Mouse (Mus musculus) intestine, embryonic 15.5 days (tissue): ENCODE data around the gene Fscn2. TPM values are rescaled to one million over a fixed set of nuclear protein-coding genes. Genes with fewer than 3 reads are reported as not detected.
"Not testable (repeated sequence)": the region's sequence is repeated elsewhere in the genome, so short reads cannot be mapped to it uniquely, and the experiment has no call there.

Experiments
- ATAC-seq: fragments of 200-750 bp; cut with Nextera tagmentation; 2 replicates; pipeline ENCODE4 v1.8.0; 2017; ENCODE audit warnings: moderate TSS enrichment, moderate library complexity
- H3K27ac ChIP-seq: fragments of 300-500 bp; sonication (generic); 2 replicates; pipeline ENCODE4 v1.5.1; 2015; ENCODE audit warnings: mild to moderate bottlenecking, inconsistent platforms
- H3K27me3 ChIP-seq: fragments of 300-500 bp; sonication (generic); replicated peaks from 2 replicates; pipeline ENCODE4 v1.6.1; 2015; ENCODE audit warnings: inconsistent platforms
- H3K36me3 ChIP-seq: fragments of 300-500 bp; sonication (generic); 2 replicates; pipeline ENCODE4 v1.6.1; 2015; ENCODE audit warnings: inconsistent platforms
- H3K4me1 ChIP-seq: fragments of 300-500 bp; sonication (generic); replicated peaks from 2 replicates; pipeline ENCODE4 v1.6.1; 2015; ENCODE audit warnings: inconsistent platforms
- H3K4me2 ChIP-seq: fragments of 300-500 bp; sonication (generic); replicated peaks from 2 replicates; pipeline ENCODE4 v1.6.1; 2015; ENCODE audit warnings: mild to moderate bottlenecking, inconsistent platforms
- H3K4me3 ChIP-seq: fragments of 300-500 bp; sonication (generic); replicated peaks from 2 replicates; pipeline ENCODE4 v1.5.1; 2015; ENCODE audit warnings: inconsistent platforms
- H3K9ac ChIP-seq: fragments of 300-500 bp; sonication (generic); 2 replicates; pipeline ENCODE4 v1.6.1; 2015; ENCODE audit warnings: inconsistent platforms
- H3K9me3 ChIP-seq: fragments of 300-500 bp; sonication (generic); 2 replicates; pipeline ENCODE4 v1.6.1; 2016; ENCODE audit warnings: inconsistent platforms
- WGBS: fragments of 180-500 bp; shearing (Covaris S2); methylation state at CpG from one replicate; pipeline ENCODE4 v1.1.7; 2015; 5-methylcytosine and 5-hydroxymethylcytosine counted together
- polyA plus RNA-seq: library from polyadenylated mRNA; unstranded; fragments of >200 nt; fragmentation: Nextera tagmentation; extraction: Ambion mirVana; gene quantifications from 2 replicates; pipeline ENCODE4 v1.2.1, GENCODE M21; 2015

Gene Fscn2
- polyA plus RNA-seq, 1 experiment from 2014 or later = 0.18 TPM

- Histone ChIP-seq H3K4me1 (no peaks in the 10 kb centered on the region), H3K27me3 (no peaks in the 10 kb centered on the region), H3K9ac (no peak overlapping the region), H3K4me3 (no peak overlapping the region), H3K27ac (no peak overlapping the region), H3K9me3 (no peaks in the 10 kb centered on the region), H3K4me2 (no peak overlapping the region), H3K36me3 (peaks cover 40% of the 10 kb centered on the region)
- ATAC-seq = no peak
- 65% methylated on average over 2 of the region's 2 CpGs for WGBS
Observed at GRCm38 (mm10) chr11:120387157-120387556, 25.8 kb downstream of the Fscn2 start.

- Histone ChIP-seq H3K4me1 (no peaks in the 10 kb centered on the region), H3K27ac (no peak overlapping the region), H3K4me2 (no peak overlapping the region), H3K36me3 (peaks cover 33% of the 10 kb centered on the region), H3K4me3 (no peak overlapping the region), H3K9me3 (no peaks in the 10 kb centered on the region), H3K9ac (no peak overlapping the region), H3K27me3 (no peaks in the 10 kb centered on the region)
- ATAC-seq = no peak
- whole genome bisulfite sequencing = 93% methylated on average over 9 of the region's 9 CpGs
Observed at GRCm38 (mm10) chr11:120388580-120388979, 27.2 kb downstream of the Fscn2 start.

GRCm38 (mm10) chr11:120395661-120396060 lies 34.3 kb downstream of the Fscn2 start:
- WGBS = 83% methylated on average over 4 of the region's 4 CpGs
- Histone ChIP-seq H3K4me3 (no peak overlapping the region), H3K4me1 (no peaks in the 10 kb centered on the region), H3K9me3 (no peaks in the 10 kb centered on the region), H3K36me3 (peaks cover 7% of the 10 kb centered on the region), H3K4me2 (no peak overlapping the region), H3K27me3 (no peaks in the 10 kb centered on the region), H3K27ac (no peak overlapping the region), H3K9ac (no peak overlapping the region)
- no peak for ATAC-seq

GRCm38 (mm10) chr11:120397602-120398001 lies 36.3 kb downstream of the Fscn2 start:
- Histone ChIP-seq H3K27me3 (no peaks in the 10 kb centered on the region), H3K27ac (no peak overlapping the region), H3K4me3 (no peak overlapping the region), H3K9ac (no peak overlapping the region), H3K4me2 (no peak overlapping the region), H3K36me3 (peaks cover 7% of the 10 kb centered on the region), H3K4me1 (no peaks in the 10 kb centered on the region), H3K9me3 (no peaks in the 10 kb centered on the region)
- WGBS = 78% methylated on average over 2 of the region's 2 CpGs
- no peak for ATAC-seq

GRCm38 (mm10) chr11:120399319-120399718 lies 38.0 kb downstream of the Fscn2 start:
- no peaks in the 10 kb centered on the region for H3K27me3 ChIP-seq
- H3K27ac ChIP-seq = no peak overlapping the region
- WGBS = 92% methylated on average over 2 of the region's 2 CpGs
- no peak overlapping the region for H3K4me3 ChIP-seq
- no peaks in the 10 kb centered on the region for H3K9me3 ChIP-seq
- H3K4me1 ChIP-seq = no peaks in the 10 kb centered on the region
- H3K36me3 ChIP-seq = peaks cover 3% of the 10 kb centered on the region
- no peak overlapping the region for H3K9ac ChIP-seq
- H3K4me2 ChIP-seq = no peak overlapping the region
- no peak for ATAC-seq

- Histone ChIP-seq H3K9ac (no peak overlapping the region), H3K9me3 (no peaks in the 10 kb centered on the region), H3K4me1 (no peaks in the 10 kb centered on the region), H3K36me3 (peaks cover 32% of the 10 kb centered on the region), H3K27me3 (no peaks in the 10 kb centered on the region), H3K4me2 (no peak overlapping the region), H3K27ac (no peak overlapping the region), H3K4me3 (no peak overlapping the region)
- 100% methylated on average over 1 of the region's 1 CpGs for WGBS
- ATAC-seq = no peak
Observed at GRCm38 (mm10) chr11:120404814-120405213, 43.5 kb downstream of the Fscn2 start.

- WGBS = 93% methylated on average over 3 of the region's 3 CpGs
- Histone ChIP-seq H3K4me3 (no peak overlapping the region), H3K36me3 (peaks cover 40% of the 10 kb centered on the region), H3K9me3 (no peaks in the 10 kb centered on the region), H3K27ac (no peak overlapping the region), H3K4me1 (no peaks in the 10 kb centered on the region), H3K27me3 (no peaks in the 10 kb centered on the region), H3K9ac (no peak overlapping the region), H3K4me2 (no peak overlapping the region)
- no peak for ATAC-seq
Observed at GRCm38 (mm10) chr11:120405867-120406266, 44.5 kb downstream of the Fscn2 start.

- Histone ChIP-seq H3K9me3 (no peaks in the 10 kb centered on the region), H3K36me3 (peaks cover 46% of the 10 kb centered on the region), H3K4me1 (no peaks in the 10 kb centered on the region), H3K27ac (no peak overlapping the region), H3K4me3 (no peak overlapping the region), H3K9ac (no peak overlapping the region), H3K4me2 (no peak overlapping the region), H3K27me3 (no peaks in the 10 kb centered on the region)
- 80% methylated on average over 1 of the region's 1 CpGs for WGBS
- ATAC-seq = no peak
Observed at GRCm38 (mm10) chr11:120406445-120406844, 45.1 kb downstream of the Fscn2 start.

GRCm38 (mm10) chr11:120413621-120414020 lies 52.3 kb downstream of the Fscn2 start:
- H3K27me3 ChIP-seq, H3K4me1 ChIP-seq, H3K4me3 ChIP-seq, H3K27ac ChIP-seq, H3K4me2 ChIP-seq, H3K9me3 ChIP-seq, ATAC-seq, H3K9ac ChIP-seq: not testable (repeated sequence)
- WGBS = 89% methylated on average over 9 of the region's 10 CpGs
- peaks cover 66% of the 10 kb centered on the region for H3K36me3 ChIP-seq

Other genes starting within 250 kb of the Fscn2 start
- 81.8 and 88.2 TPM in 2 replicates for gene Slc38a10, start 210.2 kb upstream of the Fscn2 start, polyA plus RNA-seq
- gene Bahcc1, start 128.6 kb upstream of the Fscn2 start, polyA plus RNA-seq = 5.8 and 7.1 TPM in 2 replicates
- 2,607 and 2,658 TPM in 2 replicates for gene Actg1, start 13.0 kb upstream of the Fscn2 start, polyA plus RNA-seq
- gene Faap100, start 17.2 kb downstream of the Fscn2 start, polyA plus RNA-seq = 24.2 and 29.4 TPM in 2 replicates
- 26.6 and 28.9 TPM in 2 replicates for gene Nploc4, start 76.2 kb downstream of the Fscn2 start, polyA plus RNA-seq
- not detected in 2 replicates for gene Tspan10, start 81.1 kb downstream of the Fscn2 start, polyA plus RNA-seq
- gene Pde6g, start 92.0 kb downstream of the Fscn2 start, polyA plus RNA-seq = 0.18 and 0.34 TPM in 2 replicates
- 16.4 and 18.2 TPM in 2 replicates for gene Oxld1, start 96.5 kb downstream of the Fscn2 start, polyA plus RNA-seq
- 27.6 and 31.3 TPM in 2 replicates for gene Ccdc137, start 96.6 kb downstream of the Fscn2 start, polyA plus RNA-seq
- gene Arl16, start 106.1 kb downstream of the Fscn2 start, polyA plus RNA-seq = 34.7 and 36.5 TPM in 2 replicates
- gene Mrpl12, start 123.1 kb downstream of the Fscn2 start, polyA plus RNA-seq = 222 and 231 TPM in 2 replicates
- gene Slc25a10, start 130.3 kb downstream of the Fscn2 start, polyA plus RNA-seq = 79.1 and 90.1 TPM in 2 replicates
- gene Gcgr, start 169.2 kb downstream of the Fscn2 start, polyA plus RNA-seq = 0.58 and 0.67 TPM in 2 replicates
- gene Mcrip1, start 188.2 kb downstream of the Fscn2 start, polyA plus RNA-seq = 135 and 142 TPM in 2 replicates
- gene Ppp1r27, start 189.6 kb downstream of the Fscn2 start, polyA plus RNA-seq = not detected in 2 replicates
- 992 and 1,107 TPM in 2 replicates for gene P4hb, start 211.7 kb downstream of the Fscn2 start, polyA plus RNA-seq
- gene Arhgdia, start 220.1 kb downstream of the Fscn2 start, polyA plus RNA-seq = 559 and 611 TPM in 2 replicates
- gene Alyref, start 236.8 kb downstream of the Fscn2 start, polyA plus RNA-seq = 406 and 459 TPM in 2 replicates
- 178 and 194 TPM in 2 replicates for gene Anapc11, start 236.9 kb downstream of the Fscn2 start, polyA plus RNA-seq
- gene Npb, start 246.9 kb downstream of the Fscn2 start, polyA plus RNA-seq = 2.7 and 3.6 TPM in 2 replicates